Mouse (Mus musculus) adrenal gland, adult (tissue): ENCODE data around the gene Trmt112.
"Not testable (repeated sequence)": the region's sequence is repeated elsewhere in the genome, so short reads cannot be mapped to it uniquely, and the experiment has no call there.

Experiments used
- DNase-seq, 2 experiments: peaks; one replicate each; pipeline ENCODE4 v3.0.0; 2022 to 2023; ENCODE audit warnings: low spot score in 1 of 2; ENCODE audit not compliant: inconsistent age in 2 of 2

Trmt112 gene

DNA sequence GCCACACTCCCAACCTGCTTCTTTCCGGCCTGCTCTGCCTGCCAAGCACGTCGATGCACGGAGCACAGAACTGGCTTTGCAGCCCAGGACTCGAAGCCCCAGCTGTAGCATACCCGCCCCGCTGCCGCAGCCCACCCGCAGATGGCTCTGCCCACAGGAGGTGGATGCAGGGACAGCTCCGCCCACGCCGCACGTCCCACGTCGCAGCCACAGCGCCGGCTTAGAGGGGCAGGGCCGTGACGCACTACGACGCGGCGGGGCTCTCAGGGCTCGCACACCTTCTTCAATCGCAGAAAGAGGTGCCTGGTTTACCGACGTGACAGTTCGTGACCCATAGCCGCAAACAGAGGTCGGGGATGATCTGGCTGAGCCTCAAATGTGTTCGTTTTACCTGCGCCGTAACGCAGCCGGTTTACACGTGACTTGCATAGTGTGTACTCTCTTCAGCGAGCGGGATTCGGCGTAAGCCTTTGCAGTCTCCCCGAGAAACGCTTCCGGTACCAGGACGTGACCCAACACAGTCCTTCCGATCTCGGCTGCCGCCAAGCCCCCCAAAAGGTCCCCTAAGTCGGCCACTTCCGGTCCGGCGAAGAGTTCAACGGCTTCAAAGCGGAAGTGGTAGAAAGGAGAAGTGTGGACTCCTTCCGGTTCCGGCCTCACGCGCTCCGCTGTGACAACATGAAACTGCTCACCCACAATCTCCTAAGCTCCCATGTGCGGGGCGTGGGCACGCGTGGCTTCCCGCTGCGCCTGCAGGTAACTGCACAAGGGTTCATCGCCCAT is at the start of gene Trmt112, which contains the start of gene Prdx5:
Gene Trmt112, plus strand, starts transcription at position 192 of the 783 bp plus-strand sequence.
Gene Prdx5, minus strand, starts transcription at position 600 of the 783 bp plus-strand sequence.
- DNase-seq = peak; percentile 93 to 96

- no peak for DNase-seq
Observed at GRCm38 (mm10) chr19:6859971-6860370, 49.5 kb upstream of the Trmt112 start.

GRCm38 (mm10) chr19:6860706-6861105 is 48.8 kb upstream of the Trmt112 start:
- DNase-seq = no peak

DNA sequence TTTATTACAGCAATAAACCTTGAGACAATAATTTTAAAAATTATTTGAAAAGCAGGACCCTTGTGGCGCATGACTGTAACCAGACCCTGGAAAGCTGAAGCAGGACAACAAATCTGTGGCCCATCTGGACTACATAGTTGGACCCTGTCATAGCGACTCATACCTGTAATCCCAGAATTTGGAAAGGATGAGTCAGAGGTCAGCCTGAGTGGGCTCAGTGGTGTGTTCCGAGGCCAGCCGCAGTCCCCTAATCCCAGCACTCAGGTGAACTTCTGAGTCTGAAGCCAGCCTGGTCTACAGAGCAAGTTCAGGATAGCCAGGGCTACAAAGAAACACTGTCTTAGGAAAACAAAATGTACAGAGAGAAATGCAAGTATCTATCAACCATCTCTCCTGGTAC is 48.0 kb upstream of the Trmt112 start:
- DNase-seq = peak in 1 of 2 experiments; percentile 28

DNA sequence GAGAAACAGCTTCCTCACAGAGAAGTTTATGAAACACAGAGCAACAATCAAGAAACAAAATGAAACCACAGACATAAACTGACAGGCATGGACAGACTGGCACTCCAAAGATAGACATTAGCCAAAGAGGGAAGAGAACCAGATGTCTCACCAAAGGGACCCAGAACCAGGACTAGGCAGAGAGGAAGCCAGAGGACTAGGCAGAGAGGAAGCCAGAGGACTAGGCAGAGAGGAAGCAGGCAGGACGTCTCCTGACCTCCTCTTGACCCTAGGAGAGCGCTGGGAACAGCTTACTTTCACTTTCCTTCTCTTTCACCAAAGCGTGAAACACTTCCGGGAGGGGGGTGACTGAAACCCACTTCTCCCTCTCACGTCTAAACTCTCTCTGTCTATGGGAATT is 40.1 kb upstream of the Trmt112 start:
- DNase-seq = peak; percentile 73 to 92

GRCm38 (mm10) chr19:6871574-6872271 is 37.8 kb upstream of the Trmt112 start:
- peak; percentile 37 to 74 for DNase-seq

GRCm38 (mm10) chr19:6872701-6873100 is 36.8 kb upstream of the Trmt112 start:
- no peak for DNase-seq

- no peak for DNase-seq
Observed at GRCm38 (mm10) chr19:6874257-6874656, 35.2 kb upstream of the Trmt112 start.

DNA sequence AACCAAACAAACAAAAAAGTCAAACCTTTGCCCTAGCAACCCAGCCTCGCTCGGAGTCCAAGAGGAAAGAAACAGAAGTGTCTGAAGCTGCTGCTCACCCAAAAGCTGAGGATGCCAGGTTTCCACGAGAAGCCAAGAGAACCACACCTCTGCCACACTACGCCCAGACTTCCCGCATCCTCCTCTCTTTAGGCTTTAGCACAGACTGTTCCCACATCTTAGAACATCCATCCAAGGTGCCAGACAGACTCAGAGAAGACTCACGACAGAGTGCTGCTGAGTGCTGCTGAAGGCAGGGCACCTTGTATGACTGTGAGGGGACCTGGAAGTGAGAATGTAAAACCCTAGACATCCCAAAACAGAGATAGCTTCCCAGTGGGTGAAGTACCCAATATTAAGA is 33.7 kb upstream of the Trmt112 start:
- DNase-seq = no peak

GRCm38 (mm10) chr19:6876799-6877198 is 32.7 kb upstream of the Trmt112 start:
- no peak for DNase-seq

DNA sequence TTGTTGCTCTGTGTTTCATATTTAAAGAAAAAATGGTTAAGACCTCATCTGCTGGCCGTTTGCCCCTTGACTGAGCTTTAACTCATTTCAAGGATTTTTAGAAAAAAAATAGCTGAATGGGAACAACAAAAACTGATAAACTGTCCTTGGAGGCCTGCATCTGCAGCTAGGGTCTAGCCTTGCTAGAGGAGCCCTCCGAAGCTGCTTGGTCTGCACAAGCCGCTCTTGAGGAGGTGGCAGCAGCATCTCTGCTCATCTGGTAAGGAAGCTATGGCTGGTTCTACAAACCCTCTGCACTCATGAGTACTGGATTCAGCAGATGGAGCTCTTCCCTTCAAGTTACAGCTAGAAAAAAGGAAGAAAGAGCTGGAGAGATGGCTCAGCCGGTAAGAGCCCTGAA is 31.5 kb upstream of the Trmt112 start:
- DNase-seq = peak in 1 of 2 experiments; percentile 48

GRCm38 (mm10) chr19:6892512-6892911 is 17.0 kb upstream of the Trmt112 start:
- DNase-seq = no peak

DNA sequence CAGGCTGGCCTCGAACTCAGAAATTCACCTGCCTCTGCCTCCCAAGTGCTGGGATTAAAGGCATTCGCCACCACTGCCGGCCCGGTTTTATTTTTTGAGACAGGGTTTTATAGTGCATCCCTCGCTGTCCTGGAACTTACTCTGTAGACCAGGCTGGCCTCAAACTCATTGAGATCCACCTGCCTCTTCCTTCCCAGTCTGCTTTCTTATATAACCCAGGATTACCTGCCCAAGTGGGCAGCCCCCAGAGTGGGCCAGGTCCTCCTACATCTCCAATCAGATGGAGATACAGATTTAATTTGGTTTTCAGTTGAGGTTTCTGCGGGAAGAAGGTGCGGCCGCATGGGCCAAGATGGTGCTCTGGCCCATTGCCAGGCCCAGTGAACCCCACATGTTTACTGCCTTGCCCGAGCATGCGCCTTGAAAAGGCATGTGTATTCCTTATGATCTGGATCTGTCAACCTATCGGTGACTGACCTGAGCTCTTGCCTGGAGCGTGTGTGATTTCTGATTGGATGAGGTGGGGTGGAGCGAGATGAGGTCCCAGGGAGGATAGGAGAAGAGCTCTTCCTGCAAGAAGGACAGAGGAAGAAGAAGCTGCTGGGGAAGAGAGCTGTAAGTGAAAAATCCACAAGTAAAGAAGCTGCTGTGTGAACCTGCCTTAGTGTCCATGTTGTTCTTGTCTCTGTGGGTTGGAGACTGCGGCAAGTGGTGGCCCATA is 15.6 kb upstream of the Trmt112 start:
- DNase-seq = no peak

GRCm38 (mm10) chr19:6895608-6896305 is 13.7 kb upstream of the Trmt112 start:
- DNase-seq = not testable (repeated sequence)

GRCm38 (mm10) chr19:6899641-6900040 is 9.9 kb upstream of the Trmt112 start:
- no peak for DNase-seq

DNA sequence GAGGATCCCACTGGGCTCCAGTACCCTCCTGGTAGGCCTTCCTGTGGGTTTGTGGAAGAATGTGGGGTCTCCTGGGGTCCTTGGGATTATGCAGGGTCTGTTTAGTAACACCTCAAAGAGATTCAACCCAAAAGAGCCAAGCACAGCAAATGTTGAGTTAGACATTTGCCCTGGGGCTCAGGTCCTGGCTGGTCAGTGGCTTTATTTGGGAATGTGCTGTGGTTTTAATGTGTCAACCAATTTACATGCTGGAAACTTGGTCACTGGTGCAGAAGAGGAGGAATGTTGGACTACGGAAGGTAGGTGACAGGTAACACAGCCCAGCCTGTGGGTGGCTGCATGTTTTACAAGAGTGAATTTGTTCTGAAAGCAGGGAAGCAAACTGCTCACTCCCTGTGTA is 6.5 kb upstream of the Trmt112 start:
- DNase-seq = no peak

GRCm38 (mm10) chr19:6904846-6905245 is 4.7 kb upstream of the Trmt112 start:
- DNase-seq = no peak

DNA sequence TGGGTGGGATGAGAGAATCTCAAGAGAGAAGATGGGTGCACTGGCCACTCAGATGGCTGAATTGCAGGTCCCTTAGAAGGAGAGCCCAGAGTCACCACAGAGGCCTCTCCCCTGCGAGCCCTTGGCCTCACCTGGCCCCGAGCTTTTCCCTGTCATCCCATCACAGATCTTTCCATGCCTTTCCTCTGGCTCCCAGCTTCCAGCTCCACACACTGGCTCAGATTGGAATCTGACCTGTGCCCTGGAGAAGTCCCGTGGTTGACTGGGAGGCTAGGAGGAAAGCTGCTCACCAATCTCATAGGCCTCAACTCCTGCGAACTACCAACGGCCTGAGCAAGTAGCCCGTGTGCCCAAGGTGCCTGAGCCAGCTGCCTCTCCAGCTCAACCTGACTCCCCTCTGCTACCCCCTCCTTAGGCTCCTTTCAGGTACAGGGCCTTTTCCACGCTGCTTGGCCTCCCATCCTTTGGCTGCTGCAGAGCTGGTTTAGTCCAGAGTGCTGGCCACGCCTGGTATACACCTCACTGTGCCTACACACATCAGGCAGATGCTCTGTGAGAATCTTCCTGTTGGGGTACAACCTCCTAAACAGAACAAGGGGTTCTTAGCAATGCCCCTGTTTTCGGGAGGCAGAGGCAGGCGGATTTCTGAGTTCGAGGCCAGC is 3.9 kb upstream of the Trmt112 start:
- peak in 1 of 2 experiments; percentile 21 for DNase-seq

DNA sequence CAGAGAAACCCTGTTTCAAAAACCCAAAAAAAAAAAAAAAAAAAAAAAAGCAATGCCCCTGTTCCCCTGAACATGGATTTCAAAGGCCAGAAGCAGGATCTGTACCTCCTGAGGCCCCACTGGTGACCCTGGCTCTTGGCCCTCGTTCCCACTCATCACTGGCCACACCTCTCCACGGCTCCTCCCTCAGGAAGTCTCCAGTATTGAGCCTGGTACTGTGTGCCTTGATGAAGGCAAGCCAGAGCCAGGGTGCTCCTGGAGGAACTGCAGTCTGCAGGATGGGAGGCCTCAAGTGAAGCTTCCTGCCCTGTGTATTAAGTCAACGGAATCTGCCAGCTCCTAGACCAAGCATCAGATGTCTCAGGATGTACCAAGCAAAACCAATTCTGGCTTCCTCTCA is 3.3 kb upstream of the Trmt112 start:
- peak in 1 of 2 experiments; percentile 44 for DNase-seq

DNA sequence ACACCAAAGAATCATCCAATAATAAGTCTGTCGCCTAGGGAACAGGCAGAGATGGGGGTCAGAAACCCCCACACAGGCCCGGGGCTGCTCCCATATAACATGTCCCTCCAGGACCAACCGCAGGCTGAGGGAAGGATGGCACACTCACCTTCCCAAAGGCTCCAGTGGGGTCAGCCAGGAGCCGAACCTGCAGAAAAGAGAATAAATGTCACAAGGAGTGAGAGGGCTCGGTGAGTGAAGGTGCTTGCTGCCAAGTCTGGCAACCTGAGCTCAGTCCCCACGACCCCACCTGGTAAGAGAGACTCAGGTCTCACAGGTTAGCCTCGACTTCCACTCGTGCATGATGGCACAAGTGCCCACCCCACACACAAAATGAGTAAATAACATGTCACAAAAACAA is 2.4 kb upstream of the Trmt112 start:
- DNase-seq = peak in 1 of 2 experiments; percentile 41
